Mouse (Mus musculus) hindbrain, embryonic 13.5 days (tissue): ENCODE data around the gene Macrod2. TPM values are rescaled to one million over a fixed set of nuclear protein-coding genes. Genes with fewer than 3 reads are reported as not detected.

Experiments used
- ATAC-seq: fragments of 200-750 bp; cut with Nextera tagmentation; 2 replicates; pipeline ENCODE4 v1.8.0; 2017; ENCODE audit warnings: moderate TSS enrichment; ENCODE audit not compliant: low FRiP score
- H3K27ac ChIP-seq: fragments of 300-500 bp; sonication (generic); 2 replicates; pipeline ENCODE4 v1.5.1; 2015; ENCODE audit warnings: inconsistent platforms, mild to moderate bottlenecking, moderate library complexity
- H3K27me3 ChIP-seq: fragments of 300-500 bp; sonication (generic); 2 replicates; pipeline ENCODE4 v1.6.1; 2015; ENCODE audit warnings: mild to moderate bottlenecking, inconsistent platforms
- H3K36me3 ChIP-seq: fragments of 300-500 bp; sonication (generic); 2 replicates; pipeline ENCODE4 v1.6.1; 2015; ENCODE audit warnings: mild to moderate bottlenecking, inconsistent platforms
- H3K4me1 ChIP-seq: fragments of 300-500 bp; sonication (generic); replicated peaks from 2 replicates; pipeline ENCODE4 v1.6.1; 2015; ENCODE audit warnings: inconsistent platforms
- H3K4me2 ChIP-seq: fragments of 300-500 bp; sonication (generic); 2 replicates; pipeline ENCODE4 v1.6.1; 2015; ENCODE audit warnings: inconsistent platforms, mild to moderate bottlenecking, moderate library complexity
- H3K4me3 ChIP-seq: fragments of 300-500 bp; sonication (generic); 2 replicates; pipeline ENCODE4 v1.5.1; 2015; ENCODE audit warnings: mild to moderate bottlenecking, inconsistent platforms
- H3K9ac ChIP-seq: fragments of 300-500 bp; sonication (generic); 2 replicates; pipeline ENCODE4 v1.6.1; 2015; ENCODE audit warnings: mild to moderate bottlenecking, inconsistent platforms
- H3K9me3 ChIP-seq: fragments of 300-500 bp; sonication (generic); 2 replicates; pipeline ENCODE4 v1.6.1; 2016; ENCODE audit warnings: inconsistent platforms
- WGBS: fragments of 180-500 bp; shearing (Covaris S2); methylation state at CpG from one replicate; pipeline ENCODE4 v1.1.7; 2015; 5-methylcytosine and 5-hydroxymethylcytosine counted together
- polyA plus RNA-seq: library from polyadenylated mRNA; unstranded; fragments of >200 nt; fragmentation: Nextera tagmentation; extraction: Ambion mirVana; gene quantifications from 2 replicates; pipeline ENCODE4 v1.2.1, GENCODE M21; 2015

The Macrod2 gene
- polyA plus RNA-seq, 1 experiment from 2014 or later, result 74.7 TPM

DNA sequence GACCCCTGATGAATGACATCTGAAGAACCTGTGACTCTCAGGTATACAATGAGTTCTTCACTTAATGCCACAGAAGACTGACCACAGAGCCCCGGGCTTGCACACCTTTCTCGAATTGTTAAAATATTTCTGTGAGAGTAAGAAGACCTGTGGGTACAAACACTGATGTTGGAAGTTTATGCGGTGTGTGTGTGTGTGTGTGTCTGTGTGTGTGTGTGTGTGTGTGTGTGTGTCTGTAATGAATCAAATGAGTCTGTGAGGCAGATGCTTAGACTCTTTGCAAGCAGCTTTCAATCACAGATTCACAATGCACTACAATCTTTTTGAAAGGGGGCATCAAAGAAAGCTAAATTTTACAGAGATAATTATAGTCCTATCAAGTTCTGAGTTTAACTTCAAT is 822.8 kb downstream of the Macrod2 start:
- WGBS, result 75% methylated on average over 3 of the region's 3 CpGs
- H3K4me3 ChIP-seq, result no peak overlapping the region
- no peaks in the 10 kb centered on the region for H3K27me3 ChIP-seq
- H3K9me3 ChIP-seq, result peaks cover 10% of the 10 kb centered on the region; the same call in 1 of the 2 replicates
- peaks cover 3% of the 10 kb centered on the region; the same call in 1 of the 2 replicates for H3K36me3 ChIP-seq
- H3K4me1 ChIP-seq, result no peaks in the 10 kb centered on the region; the same call in 1 of the 2 replicates
- H3K9ac ChIP-seq, result no peak overlapping the region
- ATAC-seq, result no peak; the same call in 1 of the 2 replicates
- H3K4me2 ChIP-seq, result no peak overlapping the region
- no peak overlapping the region for H3K27ac ChIP-seq

DNA sequence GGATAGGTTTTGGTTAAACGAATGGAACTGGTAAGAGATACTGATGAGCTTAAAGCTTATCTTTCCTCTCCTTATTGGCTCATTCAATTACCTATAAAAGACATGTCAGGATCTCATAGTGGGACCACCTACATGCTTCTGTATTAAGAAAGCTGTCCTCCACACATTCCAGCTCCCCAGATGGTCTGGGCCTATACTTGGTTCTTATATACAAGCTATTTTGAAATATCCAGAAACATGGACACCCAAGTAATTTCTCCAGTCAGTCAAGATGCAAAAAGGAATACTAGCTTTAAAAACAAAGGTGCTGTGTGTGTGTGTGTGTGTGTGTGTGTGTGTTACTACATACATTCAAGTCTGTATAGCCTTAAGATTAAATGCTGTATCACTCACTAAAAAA is 833.7 kb downstream of the Macrod2 start:
- ATAC-seq, result no peak
- H3K9me3 ChIP-seq, result no peaks in the 10 kb centered on the region
- WGBS, result 93% methylated on average over 1 of the region's 1 CpGs

DNA sequence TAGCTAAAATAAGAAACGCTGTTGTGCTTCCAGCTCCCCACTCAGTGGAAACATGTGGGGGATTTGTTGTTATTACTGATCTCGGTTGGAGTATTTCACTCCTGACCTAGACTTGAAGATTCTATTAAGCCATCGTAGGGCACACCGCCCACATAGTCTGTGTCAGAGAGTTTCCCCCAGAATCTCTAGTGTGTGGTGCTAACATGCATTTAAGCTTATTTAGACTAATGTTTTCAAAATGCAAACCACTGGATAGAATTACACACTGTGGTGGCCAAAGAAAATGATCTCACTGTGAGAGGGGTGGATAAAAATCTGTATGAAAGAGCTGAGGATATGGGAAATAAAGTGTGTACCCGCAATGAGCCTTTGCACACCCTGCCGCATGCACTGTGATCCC is 834.7 kb downstream of the Macrod2 start:
- no peak for ATAC-seq
- H3K4me3 ChIP-seq, result no peak overlapping the region
- no peaks in the 10 kb centered on the region for H3K27me3 ChIP-seq
- H3K9ac ChIP-seq, result no peak overlapping the region
- H3K27ac ChIP-seq, result no peak overlapping the region
- H3K9me3 ChIP-seq, result no peaks in the 10 kb centered on the region
- peaks cover 5% of the 10 kb centered on the region for H3K4me1 ChIP-seq
- WGBS, result 65% methylated on average over 6 of the region's 6 CpGs
- H3K36me3 ChIP-seq, result no peaks in the 10 kb centered on the region
- H3K4me2 ChIP-seq, result no peak overlapping the region

More for the DNA sequence above, 833.7 kb downstream of the Macrod2 start:
- no peak overlapping the region for H3K9ac ChIP-seq
- no peak overlapping the region for H3K27ac ChIP-seq
- H3K4me2 ChIP-seq, result no peak overlapping the region
- H3K27me3 ChIP-seq, result no peaks in the 10 kb centered on the region
- no peaks in the 10 kb centered on the region for H3K36me3 ChIP-seq
- peaks cover 5% of the 10 kb centered on the region for H3K4me1 ChIP-seq
- no peak overlapping the region for H3K4me3 ChIP-seq

DNA sequence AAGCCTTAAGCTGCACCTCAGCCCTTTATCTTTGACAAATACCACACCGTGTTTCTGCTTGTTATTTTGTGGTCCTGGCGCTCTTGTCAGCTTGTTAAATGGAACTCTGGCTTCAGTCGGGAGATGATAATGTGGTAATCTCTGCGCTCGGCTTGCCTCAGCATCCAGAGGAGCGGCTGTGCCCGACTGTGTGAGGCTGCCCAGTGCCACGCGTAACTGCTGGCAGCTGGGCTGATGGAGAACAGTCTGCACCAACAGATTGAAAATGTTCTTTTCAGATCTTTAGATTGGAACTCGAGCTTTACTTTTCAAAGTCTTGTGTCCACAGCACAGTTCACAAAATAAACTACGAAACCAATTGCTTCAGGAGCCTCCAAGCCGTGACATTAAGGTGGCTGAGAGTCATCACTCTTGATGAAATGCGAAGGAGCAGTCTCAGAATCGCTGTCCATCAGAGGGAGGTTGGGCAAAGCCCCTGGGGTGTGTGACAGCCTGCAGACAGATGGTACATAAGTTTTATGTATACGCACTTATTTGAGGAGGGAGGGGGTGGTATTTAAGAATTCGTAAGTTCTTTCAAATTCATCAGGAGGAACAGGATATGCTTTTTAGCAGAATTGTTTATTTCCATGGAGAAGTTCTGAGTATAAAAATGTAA is 836.0 kb downstream of the Macrod2 start:
- Histone ChIP-seq H3K4me1 (peaks cover 5% of the 10 kb centered on the region), H3K36me3 (no peaks in the 10 kb centered on the region), H3K9me3 (no peaks in the 10 kb centered on the region), H3K27me3 (no peaks in the 10 kb centered on the region), H3K4me3 (no peak overlapping the region), H3K27ac (no peak overlapping the region), H3K9ac (no peak overlapping the region), H3K4me2 (peak overlapping the region; percentile 6; the same call in 1 of the 2 replicates)
- no peak for ATAC-seq
- 27% methylated on average over 16 of the region's 16 CpGs for WGBS

DNA sequence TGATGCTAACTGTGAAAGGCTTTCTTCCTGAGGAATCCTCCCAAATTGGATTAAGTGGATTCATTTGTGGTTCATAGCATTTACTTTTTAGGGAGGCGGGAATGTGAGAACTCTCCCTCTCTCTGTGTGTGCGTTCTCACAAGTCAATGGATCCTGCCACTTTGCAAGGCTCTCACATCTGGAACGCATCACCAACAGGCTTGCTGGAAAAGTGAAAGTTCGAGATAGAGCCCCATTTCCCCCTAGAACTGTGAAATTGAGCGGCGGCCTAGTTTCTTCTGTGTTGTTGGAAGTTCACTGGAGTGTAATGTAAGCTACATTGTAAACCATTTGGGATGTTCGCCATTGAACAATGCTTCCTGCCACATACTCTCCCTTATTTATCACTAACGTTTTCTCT is 839.2 kb downstream of the Macrod2 start:
- H3K4me1 ChIP-seq, result peaks cover 5% of the 10 kb centered on the region
- H3K9ac ChIP-seq, result no peak overlapping the region
- H3K27ac ChIP-seq, result no peak overlapping the region
- 52% methylated on average over 8 of the region's 8 CpGs for WGBS
- H3K4me3 ChIP-seq, result no peak overlapping the region
- H3K36me3 ChIP-seq, result no peaks in the 10 kb centered on the region
- no peaks in the 10 kb centered on the region for H3K27me3 ChIP-seq
- no peaks in the 10 kb centered on the region for H3K9me3 ChIP-seq
- ATAC-seq, result no peak
- no peak overlapping the region for H3K4me2 ChIP-seq

DNA sequence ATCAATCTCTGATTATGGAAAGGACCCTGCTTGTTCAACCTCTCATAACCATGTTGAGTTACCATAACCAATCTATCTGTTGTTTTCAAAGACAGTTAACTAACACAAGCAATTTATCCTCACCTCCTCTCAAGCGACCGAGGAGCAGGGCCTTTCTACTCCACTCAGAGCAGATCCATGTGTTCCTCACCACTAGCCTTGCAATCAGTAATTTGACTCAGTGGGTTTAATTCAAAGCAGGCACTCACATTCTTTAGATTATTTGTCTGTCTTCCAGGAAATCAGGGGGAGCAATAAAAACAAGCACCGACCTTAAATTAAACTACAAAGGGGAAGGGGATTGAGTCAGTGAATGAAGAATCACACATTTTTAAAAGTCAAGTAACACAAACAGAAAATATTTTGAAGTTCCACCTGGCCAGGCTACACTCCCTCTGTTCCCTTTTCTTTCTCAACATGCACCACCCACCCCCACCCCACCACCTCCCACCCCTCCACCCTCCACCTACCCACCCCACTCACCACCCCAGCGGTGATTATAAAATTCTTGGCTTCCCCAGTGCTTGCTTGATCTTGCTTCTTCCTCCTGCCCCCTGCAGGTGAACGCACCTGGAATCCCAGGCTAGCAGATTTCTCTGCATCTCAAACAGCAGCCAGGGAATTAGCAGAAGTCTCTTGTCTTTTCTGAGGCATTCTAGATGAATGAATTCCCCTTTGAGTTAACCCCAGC is 839.8 kb downstream of the Macrod2 start:
- no peak overlapping the region for H3K4me3 ChIP-seq
- ATAC-seq, result no peak
- no peak overlapping the region for H3K9ac ChIP-seq
- H3K4me1 ChIP-seq, result peaks cover 5% of the 10 kb centered on the region
- 40% methylated on average over 5 of the region's 5 CpGs for WGBS
- no peak overlapping the region for H3K4me2 ChIP-seq
- no peaks in the 10 kb centered on the region for H3K9me3 ChIP-seq
- no peaks in the 10 kb centered on the region for H3K36me3 ChIP-seq
- H3K27ac ChIP-seq, result no peak overlapping the region
- no peaks in the 10 kb centered on the region for H3K27me3 ChIP-seq

DNA sequence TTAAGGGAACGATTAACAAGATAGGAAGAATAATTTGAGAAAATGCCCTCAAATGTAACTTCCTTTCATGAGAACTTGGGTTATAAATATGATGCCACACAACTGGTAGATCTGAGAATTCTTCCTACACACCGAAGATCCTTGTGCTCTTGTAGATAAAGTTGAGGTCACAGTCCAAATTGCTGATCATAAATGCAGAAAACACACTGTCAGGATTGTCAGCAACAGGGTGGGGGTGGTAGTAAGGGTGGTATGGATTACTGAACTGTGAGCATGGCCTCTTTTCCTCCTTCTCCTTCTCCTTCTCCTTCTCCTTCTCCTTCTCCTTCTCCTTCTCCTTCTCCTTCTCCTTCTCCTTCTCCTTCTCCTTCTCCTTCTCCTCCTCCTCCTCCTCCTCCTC is 852.6 kb downstream of the Macrod2 start:
- Histone ChIP-seq H3K4me3 (no peak overlapping the region), H3K27ac (no peak overlapping the region), H3K4me1 (no peaks in the 10 kb centered on the region), H3K27me3 (no peaks in the 10 kb centered on the region), H3K9me3 (no peaks in the 10 kb centered on the region), H3K9ac (no peak overlapping the region), H3K36me3 (no peaks in the 10 kb centered on the region), H3K4me2 (no peak overlapping the region)
- no peak for ATAC-seq
- WGBS, result 92% methylated on average over 2 of the region's 2 CpGs

DNA sequence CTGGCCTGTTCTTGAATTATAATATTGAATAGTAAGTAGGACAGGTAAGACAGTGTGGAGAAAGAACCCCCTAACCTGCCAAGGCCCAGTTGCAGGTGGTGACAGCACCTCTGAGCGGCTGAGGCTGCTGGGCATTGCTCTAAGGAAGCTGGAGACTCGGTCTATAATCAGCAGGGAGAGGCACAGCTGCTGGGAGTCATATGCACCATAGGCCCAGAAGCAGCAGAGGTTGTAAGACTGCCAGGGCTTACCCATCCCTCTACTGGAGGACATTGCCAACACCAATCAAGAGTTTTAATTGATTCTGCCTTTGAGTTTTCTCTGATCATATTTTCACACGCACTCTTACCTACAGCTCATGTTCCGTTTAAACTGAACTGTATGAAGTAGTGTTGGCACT is 869.5 kb downstream of the Macrod2 start:
- Histone ChIP-seq H3K4me2 (no peak overlapping the region), H3K36me3 (no peaks in the 10 kb centered on the region), H3K9ac (no peak overlapping the region), H3K9me3 (no peaks in the 10 kb centered on the region), H3K27ac (no peak overlapping the region), H3K4me3 (no peak overlapping the region), H3K4me1 (no peaks in the 10 kb centered on the region), H3K27me3 (no peaks in the 10 kb centered on the region)
- no peak for ATAC-seq
- 76% methylated on average over 4 of the region's 4 CpGs for WGBS

DNA sequence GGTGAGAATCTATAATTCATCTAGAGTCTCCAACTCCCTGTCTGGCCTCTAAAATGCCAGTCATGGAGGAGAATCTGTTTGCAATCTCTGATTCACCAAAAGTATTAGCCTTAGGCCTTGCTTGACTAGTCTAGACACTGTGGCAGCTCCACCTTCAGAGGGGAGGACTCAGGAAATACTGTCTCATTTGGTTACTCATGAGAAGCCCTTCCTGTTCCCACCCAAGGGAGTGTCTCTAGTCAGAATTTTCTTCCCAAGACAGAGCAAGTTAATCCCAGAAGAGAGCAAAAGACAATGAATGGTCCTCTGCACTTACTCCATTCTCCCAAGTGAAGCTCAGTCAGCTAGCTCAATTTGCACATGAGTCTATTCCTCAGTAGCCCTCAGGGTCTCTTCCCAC is 871.5 kb downstream of the Macrod2 start:
- no peaks in the 10 kb centered on the region for H3K9me3 ChIP-seq
- H3K27ac ChIP-seq, result no peak overlapping the region
- H3K4me3 ChIP-seq, result no peak overlapping the region
- no peaks in the 10 kb centered on the region for H3K36me3 ChIP-seq
- H3K27me3 ChIP-seq, result no peaks in the 10 kb centered on the region
- ATAC-seq, result no peak
- H3K9ac ChIP-seq, result no peak overlapping the region
- H3K4me1 ChIP-seq, result no peaks in the 10 kb centered on the region
- no peak overlapping the region for H3K4me2 ChIP-seq

DNA sequence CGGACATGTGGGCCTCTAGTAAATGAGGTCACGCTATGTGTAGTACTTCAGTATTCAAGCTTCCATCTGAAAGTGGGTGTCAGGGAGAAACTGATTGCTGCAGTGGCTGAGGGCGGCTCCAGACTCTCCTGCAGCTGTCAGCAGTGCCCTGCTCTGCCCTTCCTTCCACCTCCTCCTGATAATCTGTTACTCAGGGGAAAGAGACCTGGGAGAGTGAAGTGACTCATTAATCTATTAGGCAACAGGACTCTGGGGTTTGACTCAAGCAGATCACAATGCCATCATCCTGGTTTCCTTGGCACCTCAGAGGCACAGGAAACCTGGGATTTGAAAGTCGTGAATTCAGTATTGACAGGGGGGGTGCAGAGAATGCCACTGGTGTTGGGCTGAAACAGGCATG is 876.4 kb downstream of the Macrod2 start:
- 64% methylated on average over 4 of the region's 4 CpGs for WGBS
- no peak for ATAC-seq
- H3K4me2 ChIP-seq, result no peak overlapping the region

DNA sequence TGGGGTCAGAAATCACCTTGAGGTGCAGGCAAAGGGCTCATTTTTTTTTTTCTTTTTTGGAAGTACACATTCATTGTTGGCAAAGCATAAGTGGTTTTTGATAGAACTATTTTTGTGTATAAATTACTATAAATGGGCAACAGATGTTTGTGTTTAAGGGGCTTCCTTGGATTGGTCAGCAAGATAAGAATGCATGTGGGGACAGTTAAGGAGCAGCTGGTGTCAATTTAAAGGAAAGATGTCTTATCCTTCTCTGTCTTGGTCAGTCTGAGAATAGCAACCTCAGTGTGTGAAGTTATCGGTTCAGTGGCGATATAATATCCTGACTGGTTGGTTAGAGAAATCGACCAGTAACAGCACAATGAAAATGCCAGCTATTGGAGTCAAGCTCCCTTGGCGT is 877.9 kb downstream of the Macrod2 start:
- Histone ChIP-seq H3K36me3 (no peaks in the 10 kb centered on the region), H3K4me3 (no peak overlapping the region), H3K9me3 (no peaks in the 10 kb centered on the region), H3K4me2 (no peak overlapping the region), H3K27ac (no peak overlapping the region), H3K9ac (no peak overlapping the region), H3K4me1 (no peaks in the 10 kb centered on the region), H3K27me3 (no peaks in the 10 kb centered on the region)
- ATAC-seq, result no peak
- 88% methylated on average over 4 of the region's 4 CpGs for WGBS

More for the DNA sequence above, 876.4 kb downstream of the Macrod2 start:
- no peaks in the 10 kb centered on the region for H3K4me1 ChIP-seq
- H3K4me3 ChIP-seq, result no peak overlapping the region
- no peaks in the 10 kb centered on the region for H3K9me3 ChIP-seq
- H3K27ac ChIP-seq, result no peak overlapping the region
- H3K9ac ChIP-seq, result no peak overlapping the region
- H3K36me3 ChIP-seq, result no peaks in the 10 kb centered on the region
- H3K27me3 ChIP-seq, result no peaks in the 10 kb centered on the region

DNA sequence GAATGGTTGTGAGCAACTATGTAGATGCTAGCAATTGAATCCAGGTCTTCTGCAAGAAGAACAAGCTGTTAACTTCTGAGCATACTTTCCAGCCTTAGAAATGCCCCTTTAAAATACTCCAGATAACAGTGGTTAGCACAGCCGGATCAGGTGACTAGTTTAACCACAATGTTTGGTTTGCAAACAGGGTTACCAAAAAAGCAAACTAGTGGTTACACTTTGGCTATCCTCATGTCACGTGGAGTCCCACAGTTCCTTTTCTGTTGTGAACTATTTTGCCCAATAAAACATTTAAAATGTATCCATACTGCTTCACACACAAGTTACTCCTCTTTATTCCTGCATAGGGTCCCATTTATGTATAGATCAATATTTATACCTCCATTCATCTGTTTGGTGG is 879.2 kb downstream of the Macrod2 start:
- no peaks in the 10 kb centered on the region for H3K36me3 ChIP-seq
- H3K9me3 ChIP-seq, result no peaks in the 10 kb centered on the region
- no peaks in the 10 kb centered on the region for H3K4me1 ChIP-seq
- ATAC-seq, result no peak
- no peaks in the 10 kb centered on the region for H3K27me3 ChIP-seq
- no peak overlapping the region for H3K4me3 ChIP-seq
- 88% methylated on average over 2 of the region's 2 CpGs for WGBS
- H3K27ac ChIP-seq, result no peak overlapping the region
- H3K9ac ChIP-seq, result no peak overlapping the region
- no peak overlapping the region for H3K4me2 ChIP-seq

DNA sequence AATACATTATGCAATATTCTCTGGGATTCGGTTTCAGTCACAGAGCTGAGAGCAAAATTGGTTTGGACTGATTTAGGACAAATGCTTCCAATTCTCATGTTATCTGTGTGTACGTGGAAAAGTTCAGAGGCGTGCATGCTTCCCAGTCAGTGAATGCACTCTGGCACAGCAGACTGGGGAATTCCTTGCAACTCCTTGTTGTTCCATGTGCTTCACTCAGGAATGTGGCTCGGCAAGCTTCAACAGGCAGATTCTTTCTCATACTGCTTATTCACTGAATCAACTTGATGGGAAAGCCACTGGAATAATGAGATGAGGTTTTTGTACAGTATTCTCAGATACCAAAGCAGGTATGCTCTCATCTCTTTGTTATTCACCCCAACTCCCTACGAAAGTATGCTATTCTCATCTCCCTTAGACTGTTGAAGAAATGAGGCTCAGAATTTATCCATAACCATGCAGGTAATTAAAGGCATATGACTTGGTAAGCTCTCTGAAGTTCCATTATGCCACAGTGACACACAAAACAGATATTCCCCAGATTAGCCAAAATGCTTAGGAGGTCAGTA is 884.1 kb downstream of the Macrod2 start:
- Histone ChIP-seq H3K9me3 (no peaks in the 10 kb centered on the region), H3K4me2 (no peak overlapping the region), H3K4me3 (no peak overlapping the region), H3K4me1 (no peaks in the 10 kb centered on the region), H3K36me3 (no peaks in the 10 kb centered on the region), H3K27ac (no peak overlapping the region), H3K9ac (no peak overlapping the region), H3K27me3 (no peaks in the 10 kb centered on the region)
- no peak for ATAC-seq
- WGBS, result 75% methylated on average over 5 of the region's 5 CpGs
